Comparison of ENCODE assay signal across 31 mouse cellular contexts in the genomic region with DNA sequence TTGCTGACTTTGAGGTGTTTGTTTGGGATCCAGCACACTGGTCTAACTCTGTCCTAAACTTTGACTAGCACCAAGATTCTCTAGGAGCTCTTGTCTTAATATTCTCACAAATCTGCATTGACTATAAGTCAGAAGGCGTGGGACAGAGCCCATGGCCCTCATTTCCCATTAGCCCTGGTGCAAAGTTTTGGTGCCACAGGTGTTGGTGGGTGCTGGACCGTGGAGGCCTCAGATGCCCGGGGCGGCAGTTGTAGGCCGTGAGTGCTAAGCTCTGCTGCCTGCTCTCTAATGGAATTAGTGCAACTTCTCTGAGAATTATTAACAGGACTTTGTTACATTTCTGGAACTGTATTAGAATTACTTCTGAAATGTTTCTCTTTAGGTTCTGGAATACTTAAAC. TPM values are rescaled to one million over a fixed set of nuclear protein-coding genes. Genes with fewer than 3 reads are reported as not detected.
DNase-seq lines count a peak whose midpoint lies in the region; ATAC-seq lines count a peak whose summit lies in the region.
"Had no signal": no experiment of that assay in that cellular context is flagged by ENCODE, and none has a peak within 500 bp of the region (broad histone marks: within the 10 kb centered on the region; RNA-seq: fewer than 3 reads in every experiment).

No protein-coding gene starts in this region.

- H3K27ac ChIP-seq in midbrain, embryonic 13.5 days: no peak overlapping the region
- no peak overlapping the region for H3K27ac ChIP-seq in hindbrain, embryonic 13.5 days
- H3K27ac ChIP-seq: embryonic facial prominence, embryonic 10.5 days; embryonic facial prominence, embryonic 15.5 days; forebrain, embryonic 13.5 days; hindbrain, embryonic 14.5 days; limb, embryonic 15.5 days; liver, embryonic 13.5 days had no signal

- WGBS in midbrain, embryonic 13.5 days: 95% methylated on average over 5 of the region's 5 CpGs
- 97% methylated on average over 5 of the region's 5 CpGs for WGBS in hindbrain, embryonic 13.5 days

- H3K9ac ChIP-seq in midbrain, embryonic 13.5 days (replicated peaks): no peak overlapping the region
- no peak overlapping the region for H3K9ac ChIP-seq in hindbrain, embryonic 13.5 days
- H3K9ac ChIP-seq: embryonic facial prominence, embryonic 15.5 days; forebrain, embryonic 13.5 days; heart, embryonic 12.5 days; hindbrain, embryonic 14.5 days; limb, embryonic 15.5 days; liver, embryonic 13.5 days had no signal

- no peak for ATAC-seq in midbrain, embryonic 13.5 days
- ATAC-seq in erythroblast, adult 5-6 weeks (replicated peaks; ENCODE audit: low FRiP score, poor library complexity, severe bottlenecking): no peak
- ATAC-seq in hindbrain, embryonic 13.5 days (ENCODE audit: low FRiP score): no peak
- ATAC-seq: CD4-positive, CD25-positive, alpha-beta regulatory T cell, adult 4 months; forebrain, embryonic 13.5 days; intestine, postnatal 0 days; lung, postnatal 0 days had no signal

- DNase-seq in kidney, adult 11 months: peak; percentile 87
- peak; percentile 88 for DNase-seq in kidney, adult 9 months
- peak; percentile 74 for DNase-seq in kidney, postnatal 10 days
- DNase-seq in left cerebral cortex, postnatal 25 days (ENCODE audit: low spot score in 2 of 2): no peak
- DNase-seq: adrenal gland, adult 8-10 months; cerebellum, adult 8-10 months; cerebellum, postnatal 25 days; gastrocnemius, postnatal 14 days; heart, adult 18-20 months; heart, postnatal 4 days; left cerebral cortex, postnatal 4 days; liver, embryonic 13.5 days; lung, adult 18-20 months; lung, postnatal 4 days; midbrain, embryonic 14.5 days; right cerebral cortex, postnatal 4 days; thymus, adult 2 months; thymus, postnatal 4 days had no signal

- no peaks in the 10 kb centered on the region for H3K9me3 ChIP-seq in midbrain, embryonic 13.5 days
- H3K9me3 ChIP-seq in hindbrain, embryonic 13.5 days: no peaks in the 10 kb centered on the region
- H3K9me3 ChIP-seq: embryonic facial prominence, embryonic 10.5 days; embryonic facial prominence, embryonic 15.5 days; forebrain, embryonic 13.5 days; heart, embryonic 12.5 days; limb, embryonic 15.5 days; liver, embryonic 13.5 days; megakaryocyte, embryonic 14.5 days had no signal

- H3K4me1 ChIP-seq in midbrain, embryonic 13.5 days (replicated peaks): no peaks in the 10 kb centered on the region
- H3K4me1 ChIP-seq in hindbrain, embryonic 13.5 days (replicated peaks): no peaks in the 10 kb centered on the region
- H3K4me1 ChIP-seq: embryonic facial prominence, embryonic 10.5 days; embryonic facial prominence, embryonic 15.5 days; forebrain, embryonic 13.5 days; heart, embryonic 12.5 days; limb, embryonic 15.5 days had no signal

- intact Hi-C loops in left cerebral cortex, postnatal 25 days (cut with DNase I): loop anchor here (5.0 kb wide), 1 partner anchor 189 kb away; no protein-coding TSS in a partner anchor

- H3K27me3 ChIP-seq in midbrain, embryonic 13.5 days: no peaks in the 10 kb centered on the region
- H3K27me3 ChIP-seq in hindbrain, embryonic 13.5 days: no peaks in the 10 kb centered on the region
- H3K27me3 ChIP-seq: embryonic facial prominence, embryonic 15.5 days; forebrain, embryonic 13.5 days; heart, embryonic 12.5 days; limb, embryonic 15.5 days; liver, embryonic 13.5 days; megakaryocyte, embryonic 14.5 days had no signal

- no peak overlapping the region for H3K4me2 ChIP-seq in midbrain, embryonic 13.5 days (replicated peaks)
- H3K4me2 ChIP-seq in hindbrain, embryonic 13.5 days: no peak overlapping the region
- H3K4me2 ChIP-seq: embryonic facial prominence, embryonic 15.5 days; forebrain, embryonic 13.5 days; heart, embryonic 12.5 days; hindbrain, embryonic 14.5 days; limb, embryonic 15.5 days; liver, embryonic 13.5 days had no signal

- peaks cover 52% of the 10 kb centered on the region for H3K36me3 ChIP-seq in midbrain, embryonic 13.5 days
- H3K36me3 ChIP-seq in hindbrain, embryonic 13.5 days: peaks cover 43% of the 10 kb centered on the region

- no peak overlapping the region for H3K4me3 ChIP-seq in midbrain, embryonic 13.5 days (replicated peaks)
- H3K4me3 ChIP-seq in hindbrain, embryonic 13.5 days: no peak overlapping the region
- H3K4me3 ChIP-seq: embryonic facial prominence, embryonic 10.5 days; embryonic facial prominence, embryonic 15.5 days; forebrain, embryonic 13.5 days; heart, embryonic 12.5 days; limb, embryonic 15.5 days; liver, embryonic 13.5 days; megakaryocyte, embryonic 14.5 days had no signal

RNA-seq across cellular contexts. Expression of a gene that starts 12.4 kb away (rescaled TPM):
- total RNA-seq in left cerebral cortex, postnatal 25 days (2021): 10 to 100 TPM; 69.7 to 76.3 TPM
- polyA plus RNA-seq in midbrain, embryonic 13.5 days (2015; fragmentation: Nextera tagmentation; extraction: Ambion mirVana): 54.4 and 54.9 TPM in 2 replicates
- 29.3 and 34.2 TPM in 2 replicates for total RNA-seq in erythroblast, adult 5-6 weeks (2015; ENCODE audit: low replicate concordance)
- 26.8 and 35.7 TPM in 2 replicates for total RNA-seq in erythroblast, adult 5-6 weeks (2017; ENCODE audit: low replicate concordance)
- polyA plus RNA-seq in hindbrain, embryonic 13.5 days (2015; fragmentation: Nextera tagmentation; extraction: Ambion mirVana): 53.0 and 55.0 TPM in 2 replicates

RNA-seq across cellular contexts. Expression of a gene that starts 31.6 kb away (rescaled TPM):
- 10 to 100 TPM; 23.5 to 26.2 TPM for total RNA-seq in left cerebral cortex, postnatal 25 days (2021)
- 70.7 and 97.8 TPM in 2 replicates for polyA plus RNA-seq in midbrain, embryonic 13.5 days (2015; fragmentation: Nextera tagmentation; extraction: Ambion mirVana)
- 50.4 and 59.9 TPM in 2 replicates for total RNA-seq in erythroblast, adult 5-6 weeks (2015; ENCODE audit: low replicate concordance)
- total RNA-seq in erythroblast, adult 5-6 weeks (2017; ENCODE audit: low replicate concordance): 10.4 and 14.2 TPM in 2 replicates
- polyA plus RNA-seq in hindbrain, embryonic 13.5 days (2015; fragmentation: Nextera tagmentation; extraction: Ambion mirVana): 72.9 and 82.1 TPM in 2 replicates

Comparison
In these comparisons a context has a peak if more than half of its experiments do, and no peak if none do; other contexts are left out.
1. DNase-seq: peak in kidney, adult 11 months (single experiment), kidney, adult 9 months (single experiment) and kidney, postnatal 10 days (single experiment); none in left cerebral cortex, postnatal 25 days (0 of 2).